Mouse (Mus musculus): ENCODE measurements around the gene Fxr2. TPM values are rescaled to one million over a fixed set of nuclear protein-coding genes. Genes with fewer than 3 reads are reported as not detected.
A peak's percentile ranks its signal among the peaks of the same experiment; 100 is the strongest.

The Fxr2 gene
- 54.4 and 66.9 TPM in 2 replicates for polyA plus RNA-seq (2012; rRNA removed)

DNA sequence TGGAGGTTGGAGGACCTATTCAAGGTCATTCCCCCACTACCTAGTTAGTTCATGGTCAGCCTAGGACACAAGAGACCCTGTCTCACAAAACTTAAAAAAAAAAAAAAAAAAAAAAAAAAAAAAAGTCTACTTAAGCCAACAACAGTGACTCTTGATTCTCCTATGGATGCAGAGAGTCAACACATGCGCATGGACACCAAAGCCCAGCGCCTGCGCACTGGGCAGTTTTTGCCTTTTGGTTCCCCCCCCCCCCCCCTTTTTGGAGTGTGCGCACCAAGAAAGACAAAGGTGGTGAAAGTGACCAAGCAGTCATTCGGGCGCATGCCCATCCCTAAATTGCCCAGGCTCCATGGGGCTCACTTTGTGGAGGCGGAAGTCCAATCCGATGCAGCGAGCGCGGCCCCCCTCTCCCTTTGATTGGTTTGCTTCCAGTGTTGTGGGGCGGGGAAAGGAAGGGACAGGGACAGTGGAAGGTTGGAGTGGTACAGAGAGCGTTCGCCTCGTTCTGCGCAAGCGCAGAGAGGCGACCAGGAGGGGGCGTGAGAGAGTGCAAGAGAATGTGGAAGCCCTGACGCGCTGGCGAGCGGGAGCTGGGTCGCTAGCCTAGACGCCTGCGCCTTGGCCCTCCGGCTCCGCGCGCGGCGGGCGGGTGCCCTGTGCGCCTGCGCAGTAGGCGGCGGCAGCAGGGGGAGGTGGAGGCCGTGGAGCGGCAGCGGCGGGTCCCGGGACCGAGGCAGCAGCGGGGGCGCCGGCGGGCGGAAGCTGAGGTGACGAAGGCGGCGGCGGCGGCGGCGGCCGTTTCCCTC lies at the start of gene Fxr2:
Fxr2 (plus strand) TSS at position 707 of the 806 bp plus-strand sequence.
- DNase-seq, result peak; percentile 100
- TF ChIP-seq POLR2A (IDR thresholded peaks at IDR 0.05; ENCODE audit: borderline replicate concordance, extremely low read depth, low read depth, low read length) (peak; percentile 68; the same call in 1 of the 2 replicates), CTCF (IDR thresholded peaks at IDR 0.05; ENCODE audit: insufficient read depth, low read length) (peak; percentile 69)
- WGBS, result 1% methylated on average over 43 of the region's 56 CpGs
- Histone ChIP-seq H3K4me1 (ENCODE audit: control insufficient read depth, insufficient read depth, low read length) (peaks cover 5% of the 10 kb centered on the region), H3K4me3 (replicated peaks; ENCODE audit: extremely low read depth, low read depth, low read length) (peak within 1 kb of the TSS; percentile 76)

DNA sequence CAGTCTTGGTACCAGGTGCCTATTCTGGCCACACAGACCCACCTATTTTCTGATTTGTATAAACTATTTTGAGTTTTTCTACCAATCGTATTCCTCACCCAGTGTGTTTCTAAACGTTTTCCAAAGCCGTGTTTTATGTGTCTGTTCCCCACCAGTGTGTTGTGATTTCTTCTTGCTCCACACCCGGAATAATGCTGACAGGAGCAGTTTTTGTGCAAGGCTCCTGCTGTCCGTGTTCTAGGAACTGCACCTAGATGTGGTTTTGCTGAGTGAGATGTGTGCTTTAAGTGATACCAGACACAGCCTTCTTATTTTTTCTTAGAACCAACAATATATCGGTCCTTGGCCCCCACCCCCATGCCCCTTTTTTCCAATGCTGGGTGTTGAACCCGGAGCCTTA lies 48.8 kb upstream of the Fxr2 start:
- H3K4me1 ChIP-seq (ENCODE audit: control insufficient read depth, insufficient read depth, low read length), result no peaks in the 10 kb centered on the region; the same call in 1 of the 2 replicates
- DNase-seq, result no peak
- H3K4me3 ChIP-seq (replicated peaks; ENCODE audit: extremely low read depth, low read depth, low read length), result no peak overlapping the region
- WGBS, result 81% methylated on average over 7 of the region's 7 CpGs
- no peak for TF ChIP-seq POLR2A (IDR thresholded peaks at IDR 0.05; ENCODE audit: borderline replicate concordance, extremely low read depth, low read depth, low read length)
- TF ChIP-seq CTCF (IDR thresholded peaks at IDR 0.05; ENCODE audit: insufficient read depth, low read length), result no peak

GRCm38 (mm10) chr11:69584937-69585336 lies 47.9 kb upstream of the Fxr2 start:
- TF ChIP-seq POLR2A (IDR thresholded peaks at IDR 0.05; ENCODE audit: borderline replicate concordance, extremely low read depth, low read depth, low read length), result no peak
- no peak for TF ChIP-seq CTCF (IDR thresholded peaks at IDR 0.05; ENCODE audit: insufficient read depth, low read length)
- DNase-seq, result no peak
- 94% methylated on average over 13 of the region's 13 CpGs for WGBS
- H3K4me1 ChIP-seq (ENCODE audit: control insufficient read depth, insufficient read depth, low read length), result no peaks in the 10 kb centered on the region; the same call in 1 of the 2 replicates
- no peak overlapping the region for H3K4me3 ChIP-seq (replicated peaks; ENCODE audit: extremely low read depth, low read depth, low read length)

DNA sequence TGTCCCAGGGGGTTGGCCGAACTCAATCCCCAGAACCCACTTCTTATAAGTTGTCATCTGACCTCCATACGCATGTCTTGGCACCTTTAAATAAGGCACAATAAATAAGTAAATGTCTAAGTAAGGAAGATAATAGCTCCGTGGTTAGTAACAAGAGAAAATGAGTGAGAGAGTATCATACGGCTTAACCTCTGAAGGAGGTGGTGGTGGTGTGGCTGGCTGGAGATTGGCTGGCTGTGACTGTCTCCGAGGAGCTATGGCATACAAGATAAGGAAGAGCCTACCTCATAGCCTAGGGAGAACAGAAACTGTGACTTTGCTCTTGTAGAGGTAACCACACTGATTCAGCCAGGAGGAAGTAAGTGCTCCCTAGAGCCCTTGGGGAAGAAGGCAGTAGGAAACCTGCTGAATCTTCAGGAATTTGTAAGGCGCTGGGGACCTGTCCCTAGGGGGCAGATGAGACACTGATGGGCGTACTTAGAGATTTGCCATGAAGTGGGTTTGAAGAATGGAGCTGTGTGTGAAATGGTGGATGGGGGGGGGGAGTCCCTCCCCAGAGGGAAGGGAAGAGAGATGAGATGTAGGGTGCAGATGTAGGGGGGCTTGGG lies 47.0 kb upstream of the Fxr2 start:
- H3K4me3 ChIP-seq (replicated peaks; ENCODE audit: extremely low read depth, low read depth, low read length), result no peak overlapping the region
- no peak for DNase-seq
- WGBS, result 70% methylated on average over 7 of the region's 7 CpGs

DNA sequence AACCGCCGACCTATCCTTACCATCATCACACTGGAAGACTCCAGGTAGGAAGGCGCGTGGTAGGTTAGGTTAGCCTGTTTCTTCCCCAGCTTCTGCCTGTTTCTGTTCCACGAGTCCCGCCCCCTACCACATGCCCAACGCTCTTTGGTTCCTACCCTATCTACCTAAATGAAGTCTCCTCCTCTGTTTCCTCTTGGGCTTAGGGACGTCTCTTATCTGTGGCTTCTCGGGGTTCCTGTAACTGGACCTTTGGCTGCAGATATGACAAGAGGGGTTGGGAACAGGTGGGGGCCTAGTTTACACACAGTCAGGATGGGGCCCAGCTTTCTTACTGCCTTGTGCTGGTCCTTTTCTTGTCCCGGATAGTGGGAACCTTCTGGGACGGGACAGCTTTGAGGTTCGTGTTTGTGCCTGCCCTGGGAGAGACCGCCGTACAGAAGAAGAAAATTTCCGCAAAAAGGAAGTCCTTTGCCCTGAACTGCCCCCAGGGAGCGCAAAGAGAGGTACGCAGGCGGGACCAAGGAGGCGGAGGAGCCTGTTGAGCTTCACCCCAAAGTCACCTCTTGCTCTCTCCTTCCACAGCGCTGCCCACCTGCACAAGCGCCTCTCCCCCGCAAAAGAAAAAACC lies 43.5 kb upstream of the Fxr2 start:
- WGBS, result 89% methylated on average over 22 of the region's 22 CpGs
- no peak for DNase-seq
- Histone ChIP-seq H3K4me1 (ENCODE audit: control insufficient read depth, insufficient read depth, low read length) (no peaks in the 10 kb centered on the region), H3K4me3 (replicated peaks; ENCODE audit: extremely low read depth, low read depth, low read length) (no peak overlapping the region)
- TF ChIP-seq POLR2A (IDR thresholded peaks at IDR 0.05; ENCODE audit: borderline replicate concordance, extremely low read depth, low read depth, low read length) (no peak), CTCF (IDR thresholded peaks at IDR 0.05; ENCODE audit: insufficient read depth, low read length) (no peak)

More for the DNA sequence above, 47.0 kb upstream of the Fxr2 start:
- no peaks in the 10 kb centered on the region; the same call in 1 of the 2 replicates for H3K4me1 ChIP-seq (ENCODE audit: control insufficient read depth, insufficient read depth, low read length)
- TF ChIP-seq CTCF (IDR thresholded peaks at IDR 0.05; ENCODE audit: insufficient read depth, low read length), result no peak
- TF ChIP-seq POLR2A (IDR thresholded peaks at IDR 0.05; ENCODE audit: borderline replicate concordance, extremely low read depth, low read depth, low read length), result no peak

DNA sequence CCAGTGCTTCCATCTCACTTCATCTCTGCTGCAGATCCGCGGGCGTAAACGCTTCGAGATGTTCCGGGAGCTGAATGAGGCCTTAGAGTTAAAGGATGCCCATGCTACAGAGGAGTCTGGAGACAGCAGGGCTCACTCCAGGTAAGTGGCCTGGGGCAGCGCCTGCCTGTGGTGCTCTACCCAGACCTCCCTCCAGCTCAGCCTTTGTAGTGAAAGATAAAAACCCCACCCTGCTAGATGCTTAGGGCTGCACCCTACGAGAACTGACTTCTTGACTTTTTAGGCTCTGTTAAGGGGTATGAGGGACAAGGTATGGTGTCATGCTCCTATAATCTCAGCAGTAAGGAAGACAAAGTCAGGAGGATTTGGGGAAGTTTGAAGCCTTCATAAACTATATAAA lies 42.2 kb upstream of the Fxr2 start:
- Histone ChIP-seq H3K4me3 (replicated peaks; ENCODE audit: extremely low read depth, low read depth, low read length) (no peak overlapping the region), H3K4me1 (ENCODE audit: control insufficient read depth, insufficient read depth, low read length) (no peaks in the 10 kb centered on the region)
- WGBS, result 91% methylated on average over 8 of the region's 8 CpGs
- TF ChIP-seq POLR2A (IDR thresholded peaks at IDR 0.05; ENCODE audit: borderline replicate concordance, extremely low read depth, low read depth, low read length), result no peak
- no peak for TF ChIP-seq CTCF (IDR thresholded peaks at IDR 0.05; ENCODE audit: insufficient read depth, low read length)
- DNase-seq, result no peak

DNA sequence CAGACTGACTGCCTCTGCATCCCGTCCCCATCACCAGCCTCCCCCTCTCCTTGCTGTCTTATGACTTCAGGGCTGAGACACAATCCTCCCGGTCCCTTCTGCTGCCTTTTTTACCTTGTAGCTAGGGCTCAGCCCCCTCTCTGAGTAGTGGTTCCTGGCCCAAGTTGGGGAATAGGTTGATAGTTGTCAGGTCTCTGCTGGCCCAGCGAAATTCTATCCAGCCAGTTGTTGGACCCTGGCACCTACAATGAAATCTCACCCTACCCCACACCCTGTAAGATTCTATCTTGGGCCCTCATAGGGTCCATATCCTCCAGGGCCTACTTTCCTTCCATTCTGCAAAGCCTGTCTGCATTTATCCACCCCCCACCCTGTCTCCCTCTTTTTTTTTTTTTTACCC lies 41.4 kb upstream of the Fxr2 start:
- Histone ChIP-seq H3K4me1 (ENCODE audit: control insufficient read depth, insufficient read depth, low read length) (no peaks in the 10 kb centered on the region), H3K4me3 (replicated peaks; ENCODE audit: extremely low read depth, low read depth, low read length) (no peak overlapping the region)
- TF ChIP-seq CTCF (IDR thresholded peaks at IDR 0.05; ENCODE audit: insufficient read depth, low read length) (no peak), POLR2A (IDR thresholded peaks at IDR 0.05; ENCODE audit: borderline replicate concordance, extremely low read depth, low read depth, low read length) (no peak)
- no peak for DNase-seq
- WGBS, result 87% methylated on average over 3 of the region's 3 CpGs

GRCm38 (mm10) chr11:69591899-69592637 lies 40.7 kb upstream of the Fxr2 start:
- TF ChIP-seq CTCF (IDR thresholded peaks at IDR 0.05; ENCODE audit: insufficient read depth, low read length) (no peak), POLR2A (IDR thresholded peaks at IDR 0.05; ENCODE audit: borderline replicate concordance, extremely low read depth, low read depth, low read length) (no peak)
- WGBS, result 73% methylated on average over 7 of the region's 7 CpGs
- Histone ChIP-seq H3K4me3 (replicated peaks; ENCODE audit: extremely low read depth, low read depth, low read length) (no peak overlapping the region), H3K4me1 (ENCODE audit: control insufficient read depth, insufficient read depth, low read length) (no peaks in the 10 kb centered on the region)
- no peak for DNase-seq

GRCm38 (mm10) chr11:69592799-69593198 lies 40.0 kb upstream of the Fxr2 start:
- Histone ChIP-seq H3K4me3 (replicated peaks; ENCODE audit: extremely low read depth, low read depth, low read length) (no peak overlapping the region), H3K4me1 (ENCODE audit: control insufficient read depth, insufficient read depth, low read length) (no peaks in the 10 kb centered on the region)
- DNase-seq, result no peak
- WGBS, result 75% methylated on average over 4 of the region's 4 CpGs
- TF ChIP-seq CTCF (IDR thresholded peaks at IDR 0.05; ENCODE audit: insufficient read depth, low read length), result no peak
- TF ChIP-seq POLR2A (IDR thresholded peaks at IDR 0.05; ENCODE audit: borderline replicate concordance, extremely low read depth, low read depth, low read length), result no peak
